Mouse (Mus musculus): ENCODE measurements around the gene M1ap.

The M1ap gene

GRCm38 (mm10) chr6:83038496-83039012, 91.9 kb downstream of the M1ap start:
- DNase-seq: peak; percentile 93 to 94

GRCm38 (mm10) chr6:83040601-83041000, 93.9 kb downstream of the M1ap start:
- no peak for DNase-seq

- no peak for DNase-seq
Observed at GRCm38 (mm10) chr6:83043561-83043960, 96.9 kb downstream of the M1ap start.

- DNase-seq: no peak
Observed at GRCm38 (mm10) chr6:83043993-83044392, 97.3 kb downstream of the M1ap start.

- no peak for DNase-seq
Observed at GRCm38 (mm10) chr6:83044742-83045141, 98.0 kb downstream of the M1ap start.

GRCm38 (mm10) chr6:83049367-83049766, 102.7 kb downstream of the M1ap start:
- no peak for DNase-seq

GRCm38 (mm10) chr6:83053136-83053960, 106.6 kb downstream of the M1ap start:
- peak; percentile 47 to 60 for DNase-seq

- DNase-seq: peak; percentile 95 to 97
Observed at GRCm38 (mm10) chr6:83054074-83054851, 107.6 kb downstream of the M1ap start, which contains the start of gene Aup1. Gene Aup1, plus strand, starts transcription at chr6:83054521.

- peak; percentile 43 to 67 for DNase-seq
Observed at GRCm38 (mm10) chr6:83054871-83055431, 108.2 kb downstream of the M1ap start, which contains the start of gene Htra2. Gene Htra2, minus strand, starts transcription at chr6:83055273.

GRCm38 (mm10) chr6:83057790-83058189, 111.1 kb downstream of the M1ap start, which contains the start of gene Dqx1:
Gene Dqx1, plus strand, starts transcription at chr6:83057844.
- peak; percentile 50 to 73 for DNase-seq

- DNase-seq: no peak
Observed at GRCm38 (mm10) chr6:83058725-83059124, 112.0 kb downstream of the M1ap start.

GRCm38 (mm10) chr6:83065995-83066394, 119.3 kb downstream of the M1ap start:
- DNase-seq: no peak

- no peak for DNase-seq
Observed at GRCm38 (mm10) chr6:83066441-83066840, 119.7 kb downstream of the M1ap start.

- no peak for DNase-seq
Observed at GRCm38 (mm10) chr6:83068221-83068620, 121.5 kb downstream of the M1ap start.

- DNase-seq: peak in 1 of 2 experiments; percentile 58
Observed at GRCm38 (mm10) chr6:83068706-83069487, 122.2 kb downstream of the M1ap start.

- peak in 1 of 2 experiments; percentile 47 for DNase-seq
Observed at GRCm38 (mm10) chr6:83069488-83070246, 123.0 kb downstream of the M1ap start.

GRCm38 (mm10) chr6:83070247-83070310, 123.4 kb downstream of the M1ap start, which contains the start of gene Tlx2:
Gene Tlx2, minus strand, starts transcription at chr6:83070293.
- DNase-seq: no peak

- peak; percentile 46 to 71 for DNase-seq
Observed at GRCm38 (mm10) chr6:83070311-83071219, 123.9 kb downstream of the M1ap start.

- no peak for DNase-seq
Observed at GRCm38 (mm10) chr6:83071220-83071619, 124.5 kb downstream of the M1ap start.

- peak in 1 of 2 experiments; percentile 37 for DNase-seq
Observed at GRCm38 (mm10) chr6:83074979-83075378, 128.3 kb downstream of the M1ap start.
